Mouse (Mus musculus) cortical plate, adult 2 months (tissue): Measurements from ENCODE around the gene Tex13b. TPM values are rescaled to one million over a fixed set of nuclear protein-coding genes. Genes with fewer than 3 reads are reported as not detected.
"Not testable (repeated sequence)": the region's sequence is repeated elsewhere in the genome, so short reads cannot be mapped to it uniquely, and the experiment has no call there.

Experiments
- H3K27ac ChIP-seq: fragments of 200-500 bp; 2 replicates; pipeline ENCODE4 v1.5.1; 2012; ENCODE audit warnings: low read length, control low read depth, inconsistent platforms; ENCODE audit not compliant: insufficient read depth
- H3K4me1 ChIP-seq: fragments of 200-500 bp; 2 replicates; pipeline ENCODE4 v1.6.1; 2011; ENCODE audit warnings: low read length; ENCODE audit not compliant: control insufficient read depth, insufficient read depth
- H3K4me3 ChIP-seq: fragments of 200-500 bp; 2 replicates; pipeline ENCODE4 v1.5.1; 2011; ENCODE audit warnings: mild to moderate bottlenecking, low read length, control low read depth; ENCODE audit not compliant: insufficient read depth
- CTCF ChIP-seq: fragments of 200-500 bp; IDR thresholded peaks from 2 replicates; pipeline ENCODE4 v1.5.1; 2011; ENCODE audit warnings: mild to moderate bottlenecking, control low read depth, low read length; ENCODE audit not compliant: insufficient read depth; ENCODE audit errors: extremely low read depth
- POLR2A ChIP-seq: fragments of 200-500 bp; IDR thresholded peaks from 2 replicates; pipeline ENCODE4 v1.6.1; 2011; ENCODE audit warnings: mild to moderate bottlenecking, low read length, control low read depth; ENCODE audit not compliant: insufficient read depth; ENCODE audit errors: extremely low read depth
- polyA plus RNA-seq: library from polyadenylated mRNA; depleted of rRNA; stranded (reverse); fragments of >200 nt; gene quantifications from 2 replicates; pipeline ENCODE4 v1.2.3, GENCODE M21; 2012; rRNA removed

The Tex13b gene
- polyA plus RNA-seq, result not detected in 2 replicates

- H3K27ac ChIP-seq, result no peak within 1 kb of the TSS
- no peak within 1 kb of the TSS for H3K4me3 ChIP-seq
- TF ChIP-seq CTCF (no peak), POLR2A (no peak)
- H3K4me1 ChIP-seq, result no peaks in the 10 kb centered on the region
Observed at GRCm38 (mm10) chrX:140813312-140814006, at the start of gene Tex13b. Gene Tex13b, minus strand, starts transcription at chrX:140813433.

GRCm38 (mm10) chrX:140862760-140863159, 49.5 kb upstream of the Tex13b start:
- no peaks in the 10 kb centered on the region for H3K4me1 ChIP-seq
- TF ChIP-seq CTCF (no peak), POLR2A (no peak)
- no peak overlapping the region for H3K27ac ChIP-seq
- no peak overlapping the region for H3K4me3 ChIP-seq

- Histone ChIP-seq H3K4me3 (no peak overlapping the region), H3K4me1 (no peaks in the 10 kb centered on the region), H3K27ac (no peak overlapping the region)
- TF ChIP-seq POLR2A (no peak), CTCF (peak; percentile 10; the same call in 1 of the 2 replicates)
Observed at GRCm38 (mm10) chrX:140857445-140857844, 44.2 kb upstream of the Tex13b start.

- not testable (repeated sequence) for H3K27ac ChIP-seq, H3K4me3 ChIP-seq, H3K4me1 ChIP-seq
Observed at GRCm38 (mm10) chrX:140857040-140857439, 43.8 kb upstream of the Tex13b start.

- H3K4me1 ChIP-seq, result no peaks in the 10 kb centered on the region
- TF ChIP-seq POLR2A (no peak), CTCF (no peak)
- H3K27ac ChIP-seq, result no peak overlapping the region
- H3K4me3 ChIP-seq, result no peak overlapping the region
Observed at GRCm38 (mm10) chrX:140854561-140854960, 41.3 kb upstream of the Tex13b start.

GRCm38 (mm10) chrX:140845401-140845800, 32.2 kb upstream of the Tex13b start:
- not testable (repeated sequence) for H3K4me1 ChIP-seq, H3K4me3 ChIP-seq, H3K27ac ChIP-seq
- TF ChIP-seq CTCF, result 0 out of 2 replicates have a peak, but pooled peaks have one; percentile 6

- no peak overlapping the region for H3K4me3 ChIP-seq
- H3K27ac ChIP-seq, result no peak overlapping the region
- no peaks in the 10 kb centered on the region for H3K4me1 ChIP-seq
- TF ChIP-seq POLR2A, result no peak
Observed at GRCm38 (mm10) chrX:140839887-140840286, 26.7 kb upstream of the Tex13b start.

- TF ChIP-seq CTCF (no peak), POLR2A (no peak)
- Histone ChIP-seq H3K27ac (no peak overlapping the region), H3K4me3 (no peak overlapping the region), H3K4me1 (no peaks in the 10 kb centered on the region)
Observed at GRCm38 (mm10) chrX:140838077-140838476, 24.8 kb upstream of the Tex13b start.

- H3K4me3 ChIP-seq, result no peak overlapping the region
- TF ChIP-seq CTCF (no peak), POLR2A (no peak)
- H3K27ac ChIP-seq, result no peak overlapping the region
- H3K4me1 ChIP-seq, result no peaks in the 10 kb centered on the region
Observed at GRCm38 (mm10) chrX:140831706-140832105, 18.5 kb upstream of the Tex13b start.

- Histone ChIP-seq H3K4me1 (no peaks in the 10 kb centered on the region), H3K4me3 (no peak overlapping the region), H3K27ac (no peak overlapping the region)
- no peak for TF ChIP-seq CTCF
Observed at GRCm38 (mm10) chrX:140822295-140822694, 9.1 kb upstream of the Tex13b start.

- no peak overlapping the region for H3K4me3 ChIP-seq
- no peak overlapping the region for H3K27ac ChIP-seq
- H3K4me1 ChIP-seq, result no peaks in the 10 kb centered on the region
- TF ChIP-seq POLR2A (no peak), CTCF (no peak)
Observed at GRCm38 (mm10) chrX:140805340-140805739, 7.9 kb downstream of the Tex13b start.
